Mouse (Mus musculus) small intestine, adult 2 months (tissue): ENCODE measurements around the gene Hoxd8. TPM values are rescaled to one million over a fixed set of nuclear protein-coding genes. Genes with fewer than 3 reads are reported as not detected.
A peak's percentile ranks its signal among the peaks of the same experiment; 100 is the strongest.

Experiments used
- H3K27ac ChIP-seq: fragments of 200-500 bp; 2 replicates; pipeline ENCODE4 v1.5.1; 2012; ENCODE audit warnings: low read depth, low read length, control low read depth, inconsistent platforms; ENCODE audit not compliant: insufficient read depth
- H3K27me3 ChIP-seq: fragments of 200-500 bp; 2 replicates; pipeline ENCODE4 v1.6.1; 2012; ENCODE audit warnings: mild to moderate bottlenecking, moderate library complexity, low read length, inconsistent platforms; ENCODE audit not compliant: control insufficient read depth, insufficient read depth
- H3K36me3 ChIP-seq: fragments of 200-500 bp; 2 replicates; pipeline ENCODE4 v1.6.1; 2012; ENCODE audit warnings: mild to moderate bottlenecking, low read length, control low read depth, inconsistent platforms; ENCODE audit not compliant: control insufficient read depth, insufficient read depth
- H3K4me1 ChIP-seq: fragments of 200-500 bp; 2 replicates; pipeline ENCODE4 v1.6.1; 2012; ENCODE audit warnings: low read length, inconsistent platforms, mixed read lengths; ENCODE audit not compliant: control insufficient read depth, insufficient read depth, insufficient read length
- H3K4me3 ChIP-seq: fragments of 200-500 bp; 2 replicates; pipeline ENCODE4 v1.5.1; 2012; ENCODE audit warnings: low read depth, mild to moderate bottlenecking, control low read depth, inconsistent platforms, low read length, moderate library complexity
- CTCF ChIP-seq: fragments of 200-500 bp; IDR thresholded peaks from 2 replicates; pipeline ENCODE4 v1.5.1; 2012; ENCODE audit warnings: low read depth, mild to moderate bottlenecking, control low read depth, inconsistent platforms, low read length, moderate library complexity, mixed read lengths; ENCODE audit not compliant: insufficient replicate concordance, insufficient read length; ENCODE audit errors: extremely low read depth
- POLR2A ChIP-seq: fragments of 200-500 bp; IDR thresholded peaks from 2 replicates; pipeline ENCODE4 v1.6.1; 2012; ENCODE audit warnings: low read depth, mild to moderate bottlenecking, control low read depth, inconsistent platforms, low read length, moderate library complexity
- whole genome bisulfite sequencing: fragments of 180-500 bp; shearing (Covaris S2); methylation state at CpG from one replicate; pipeline ENCODE4 v1.1.7; 2018; 5-methylcytosine and 5-hydroxymethylcytosine counted together
- polyA plus RNA-seq: library from polyadenylated mRNA; depleted of rRNA; stranded (reverse); fragments of >200 nt; gene quantifications from 2 replicates; pipeline ENCODE4 v1.2.3, GENCODE M21; 2012

Hoxd8 gene
- polyA plus RNA-seq, 1 experiment = 3.1 TPM

GRCm38 (mm10) chr2:74706393-74706960 lies 2.1 kb downstream of the Hoxd8 start:
- H3K4me1 ChIP-seq = peaks cover 6% of the 10 kb centered on the region; the same call in 1 of the 2 replicates
- H3K27me3 ChIP-seq = peaks cover 67% of the 10 kb centered on the region
- H3K4me3 ChIP-seq = no peak overlapping the region
- H3K27ac ChIP-seq = no peak overlapping the region
- WGBS = 9% methylated on average over 13 of the region's 13 CpGs
- H3K36me3 ChIP-seq = no peaks in the 10 kb centered on the region
- no peak for TF ChIP-seq POLR2A
- no peak for TF ChIP-seq CTCF

GRCm38 (mm10) chr2:74707599-74707998 lies 3.2 kb downstream of the Hoxd8 start:
- Histone ChIP-seq H3K27me3 (peaks cover 70% of the 10 kb centered on the region), H3K27ac (no peak overlapping the region), H3K4me1 (peaks cover 8% of the 10 kb centered on the region), H3K4me3 (no peak overlapping the region), H3K36me3 (no peaks in the 10 kb centered on the region)
- WGBS = 32% methylated on average over 7 of the region's 7 CpGs
- TF ChIP-seq CTCF (no peak), POLR2A (no peak)

GRCm38 (mm10) chr2:74708676-74709075 lies 4.3 kb downstream of the Hoxd8 start:
- Histone ChIP-seq H3K27me3 (peaks cover 70% of the 10 kb centered on the region), H3K36me3 (no peaks in the 10 kb centered on the region)

DNA sequence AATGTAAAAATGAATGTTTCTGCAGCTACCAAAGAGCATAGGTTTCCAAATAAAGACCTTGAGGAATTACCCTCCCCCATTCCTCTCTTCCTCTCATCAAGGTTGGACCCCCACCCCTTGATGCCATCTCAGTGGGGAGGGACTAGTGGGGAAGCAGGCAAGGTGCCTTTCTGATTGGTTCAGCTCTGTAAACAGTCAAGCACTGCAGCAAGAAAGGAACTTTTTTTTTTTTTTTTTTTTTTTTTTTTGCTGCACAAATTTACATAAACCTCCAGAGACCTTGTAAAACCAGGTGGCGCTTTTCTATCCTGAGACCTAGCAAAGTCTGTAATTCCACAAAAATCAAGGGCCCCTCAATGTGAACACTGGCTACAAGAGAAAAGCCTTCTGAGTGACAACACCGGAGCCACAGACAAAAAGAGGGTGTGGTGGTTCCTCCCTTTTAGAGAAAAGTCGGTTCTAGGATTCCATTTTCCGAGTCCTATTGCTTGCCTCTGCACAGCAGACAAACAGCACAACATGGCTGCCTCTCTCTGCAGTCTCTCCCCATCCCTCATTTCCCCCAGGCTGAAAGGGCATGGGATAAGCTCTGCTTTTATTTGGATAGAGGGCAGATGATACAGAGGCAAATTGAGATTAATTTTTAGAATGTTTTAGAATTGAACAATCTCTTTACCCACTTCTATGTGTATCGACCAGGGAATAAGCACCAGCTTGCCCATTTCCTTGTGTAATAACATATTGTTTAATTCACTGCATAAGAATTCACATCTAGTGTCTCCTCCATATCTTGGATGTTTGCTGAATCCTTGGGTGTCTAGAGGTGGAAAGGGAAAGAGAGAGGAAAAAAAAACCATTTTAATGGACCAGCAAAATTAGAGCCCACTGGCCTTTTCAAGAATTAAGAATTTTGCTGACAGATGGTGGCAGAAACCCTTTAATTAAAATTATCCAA lies 5.3 kb downstream of the Hoxd8 start:
- WGBS = 25% methylated on average over 5 of the region's 5 CpGs
- no peak overlapping the region for H3K27ac ChIP-seq
- H3K36me3 ChIP-seq = no peaks in the 10 kb centered on the region
- no peak overlapping the region for H3K4me3 ChIP-seq
- peaks cover 69% of the 10 kb centered on the region for H3K27me3 ChIP-seq
- TF ChIP-seq POLR2A (no peak), CTCF (no peak)
- peaks cover 5% of the 10 kb centered on the region for H3K4me1 ChIP-seq

More at GRCm38 (mm10) chr2:74708676-74709075, 4.3 kb downstream of the Hoxd8 start:
- no peak for TF ChIP-seq CTCF
- TF ChIP-seq POLR2A = no peak
- Histone ChIP-seq H3K4me1 (peaks cover 8% of the 10 kb centered on the region), H3K27ac (no peak overlapping the region), H3K4me3 (no peak overlapping the region)
- 43% methylated on average over 4 of the region's 4 CpGs for WGBS

- H3K36me3 ChIP-seq = no peaks in the 10 kb centered on the region
- WGBS = 6% methylated on average over 16 of the region's 16 CpGs
- TF ChIP-seq POLR2A = no peak
- TF ChIP-seq CTCF = no peak
- H3K4me3 ChIP-seq = peak overlapping the region; percentile 48; the same call in 1 of the 2 replicates
- H3K27me3 ChIP-seq = peaks cover 63% of the 10 kb centered on the region
- no peak overlapping the region for H3K27ac ChIP-seq
- peaks cover 4% of the 10 kb centered on the region for H3K4me1 ChIP-seq
Measured at GRCm38 (mm10) chr2:74710929-74711543, 6.6 kb downstream of the Hoxd8 start.

DNA sequence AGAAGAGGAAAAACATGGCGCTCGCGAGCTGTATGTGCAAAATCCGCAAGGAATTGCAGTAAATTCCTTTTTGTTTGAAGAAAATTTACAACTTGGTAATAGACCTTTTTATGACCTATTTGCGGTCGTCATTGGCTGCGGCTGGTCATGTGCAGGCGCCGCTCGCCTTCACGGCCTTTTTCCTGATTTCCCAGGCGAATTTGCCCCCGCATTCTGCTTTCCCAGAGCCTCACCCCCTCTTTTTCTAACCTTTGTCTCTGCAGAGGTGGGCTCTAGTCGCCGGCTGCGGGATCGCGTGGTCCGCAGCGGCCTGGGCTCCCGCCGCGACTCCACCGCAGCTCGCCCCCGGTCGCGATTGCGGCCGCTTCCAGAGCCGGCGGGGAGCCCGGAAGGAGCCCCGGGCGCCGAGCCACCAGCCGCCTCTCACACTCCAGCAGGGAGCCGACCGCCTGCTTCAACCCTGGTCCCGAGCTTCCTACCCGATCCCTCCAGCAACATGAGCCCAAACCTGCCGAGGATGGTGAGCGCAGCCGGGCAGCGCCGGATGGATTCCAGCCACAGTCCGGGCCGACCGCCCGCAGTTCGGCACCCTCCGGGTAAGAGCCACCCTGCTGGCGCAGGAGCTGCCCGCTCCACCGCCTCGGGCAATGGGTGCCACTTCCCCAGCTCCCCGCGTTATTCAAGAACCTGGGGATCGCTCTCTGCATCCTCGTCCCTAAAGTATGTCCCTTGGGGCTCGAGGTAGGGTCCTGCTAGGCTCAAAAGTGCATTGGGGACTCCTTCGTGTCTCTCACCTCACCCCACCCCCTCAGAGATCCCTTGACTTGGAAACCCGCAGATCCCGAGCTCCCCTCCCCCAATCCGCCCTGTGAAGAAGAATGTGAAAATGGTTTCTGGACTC lies 7.6 kb downstream of the Hoxd8 start, which contains the start of the genes Hoxd3 and Hoxd4:
Hoxd3 (plus strand) TSS at position 207 of the 901 bp plus-strand sequence.
Hoxd4 (plus strand) TSS at position 209 of the 901 bp plus-strand sequence.
- Histone ChIP-seq H3K36me3 (no peaks in the 10 kb centered on the region), H3K4me3 (peak within 1 kb of the TSS; percentile 66), H3K27ac (no peak within 1 kb of the TSS), H3K4me1 (peaks cover 4% of the 10 kb centered on the region), H3K27me3 (peaks cover 57% of the 10 kb centered on the region)
- 1% methylated on average over 65 of the region's 65 CpGs for WGBS
- no peak for TF ChIP-seq POLR2A
- TF ChIP-seq CTCF = no peak
